Mouse (Mus musculus): ENCODE measurements around the gene Ddx49.
A peak's percentile ranks its signal among the peaks of the same experiment; 100 is the strongest.

Ddx49 gene

GRCm38 (mm10) chr8:70259043-70259442, 43.2 kb downstream of the Ddx49 start:
- no peak for DNase-seq

- DNase-seq, result no peak
These were observed 43.7 kb downstream of the Ddx49 start for GRCm38 (mm10) chr8:70258600-70258999.

- DNase-seq, result peak; percentile 29 to 43
These were observed 44.8 kb downstream of the Ddx49 start for GRCm38 (mm10) chr8:70257456-70257855.

- DNase-seq, result no peak
These were observed 47.7 kb downstream of the Ddx49 start for GRCm38 (mm10) chr8:70254628-70255027.

GRCm38 (mm10) chr8:70247841-70248240, 54.4 kb downstream of the Ddx49 start:
- no peak for DNase-seq

GRCm38 (mm10) chr8:70246622-70247021, 55.7 kb downstream of the Ddx49 start:
- DNase-seq, result no peak

Measured in cerebellum, postnatal 14 days (tissue).